Mouse (Mus musculus) hindbrain, embryonic 10.5 days (tissue): ENCODE measurements around the gene Abhd15. TPM values are rescaled to one million over a fixed set of nuclear protein-coding genes. Genes with fewer than 3 reads are reported as not detected.
A peak's percentile ranks its signal among the peaks of the same experiment; 100 is the strongest.

Experiments used
- DNase-seq: peaks from one replicate; pipeline ENCODE4 v3.0.0-alpha.2; 2017; ENCODE audit warnings: low spot score
- H3K27ac ChIP-seq: fragments of 300-500 bp; sonication (generic); 2 replicates; pipeline ENCODE4 v1.5.1; 2016; ENCODE audit warnings: mild to moderate bottlenecking, moderate library complexity
- H3K27me3 ChIP-seq: fragments of 300-500 bp; sonication (generic); 2 replicates; pipeline ENCODE4 v1.6.1; 2016; ENCODE audit warnings: mild to moderate bottlenecking; ENCODE audit not compliant: poor library complexity, insufficient read depth, severe bottlenecking
- H3K36me3 ChIP-seq: fragments of 300-500 bp; sonication (generic); 2 replicates; pipeline ENCODE4 v1.6.1; 2016; ENCODE audit warnings: mild to moderate bottlenecking, moderate library complexity
- H3K4me1 ChIP-seq: fragments of 300-500 bp; sonication (generic); replicated peaks from 2 replicates; pipeline ENCODE4 v1.6.1; 2016; ENCODE audit warnings: mild to moderate bottlenecking
- H3K4me3 ChIP-seq: fragments of 300-500 bp; sonication (generic); 2 replicates; pipeline ENCODE4 v1.5.1; 2016; ENCODE audit warnings: mild to moderate bottlenecking, moderate library complexity
- H3K9me3 ChIP-seq: fragments of 300-500 bp; sonication (generic); 2 replicates; pipeline ENCODE4 v1.6.1; 2016; ENCODE audit warnings: mild to moderate bottlenecking, moderate library complexity
- WGBS: fragments of 180-500 bp; shearing (Covaris S2); methylation state at CpG from one replicate; pipeline ENCODE4 v1.1.7; 2016; 5-methylcytosine and 5-hydroxymethylcytosine counted together
- polyA plus RNA-seq: library from polyadenylated mRNA; unstranded; fragments of >200 nt; fragmentation: Nextera tagmentation; extraction: Ambion mirVana; gene quantifications from 2 replicates; pipeline ENCODE4 v1.2.1, GENCODE M21; 2016

Abhd15 gene
- polyA plus RNA-seq, 1 experiment from 2014 or later, result 5.3 TPM

- H3K36me3 ChIP-seq, result no peaks in the 10 kb centered on the region
- DNase-seq, result no peak
- no peaks in the 10 kb centered on the region for H3K27me3 ChIP-seq
- peaks cover 79% of the 10 kb centered on the region for H3K4me1 ChIP-seq
- 70% methylated on average over 5 of the region's 5 CpGs for WGBS
- peak overlapping the region; percentile 62; the same call in 1 of the 2 replicates for H3K27ac ChIP-seq
- H3K4me3 ChIP-seq, result peak overlapping the region; percentile 20; the same call in 1 of the 2 replicates
- no peaks in the 10 kb centered on the region for H3K9me3 ChIP-seq
Measured at GRCm38 (mm10) chr11:77486798-77487197, 28.1 kb upstream of the Abhd15 start.

GRCm38 (mm10) chr11:77488771-77489581, 25.9 kb upstream of the Abhd15 start:
- peak overlapping the region; percentile 91 for H3K4me3 ChIP-seq
- DNase-seq, result peak; percentile 44
- WGBS, result 3% methylated on average over 55 of the region's 55 CpGs
- peaks cover 84% of the 10 kb centered on the region for H3K4me1 ChIP-seq
- H3K9me3 ChIP-seq, result no peaks in the 10 kb centered on the region
- no peaks in the 10 kb centered on the region for H3K27me3 ChIP-seq
- H3K27ac ChIP-seq, result peak overlapping the region; percentile 95
- no peaks in the 10 kb centered on the region for H3K36me3 ChIP-seq

GRCm38 (mm10) chr11:77489591-77490235, 25.2 kb upstream of the Abhd15 start, which contains the start of gene Ankrd13b:
Gene Ankrd13b (minus strand): TSS chr11:77489678.
- Histone ChIP-seq H3K9me3 (no peaks in the 10 kb centered on the region), H3K4me1 (peaks cover 91% of the 10 kb centered on the region), H3K27me3 (no peaks in the 10 kb centered on the region), H3K36me3 (no peaks in the 10 kb centered on the region), H3K27ac (peak within 1 kb of the TSS; percentile 97), H3K4me3 (peak within 1 kb of the TSS; percentile 91)
- DNase-seq, result peak; percentile 84
- 4% methylated on average over 86 of the region's 87 CpGs for WGBS

- Histone ChIP-seq H3K4me1 (peaks cover 93% of the 10 kb centered on the region), H3K36me3 (0 out of 2 replicates have a peak, but pooled peaks cover under 1% of the 10 kb centered on the region), H3K27me3 (no peaks in the 10 kb centered on the region), H3K27ac (peak overlapping the region; percentile 97; the same call in 1 of the 2 replicates), H3K9me3 (no peaks in the 10 kb centered on the region), H3K4me3 (peak overlapping the region; percentile 91)
- no peak for DNase-seq
- WGBS, result 65% methylated on average over 6 of the region's 6 CpGs
Measured at GRCm38 (mm10) chr11:77490451-77490850, 24.5 kb upstream of the Abhd15 start.

GRCm38 (mm10) chr11:77491123-77491501, 23.8 kb upstream of the Abhd15 start:
- peak; percentile 98 for DNase-seq
- Histone ChIP-seq H3K4me1 (peaks cover 93% of the 10 kb centered on the region), H3K36me3 (0 out of 2 replicates have a peak, but pooled peaks cover 3% of the 10 kb centered on the region), H3K9me3 (no peaks in the 10 kb centered on the region), H3K27ac (peak overlapping the region; percentile 97), H3K27me3 (no peaks in the 10 kb centered on the region), H3K4me3 (peak overlapping the region; percentile 96)
- under 1% methylated on average over 13 of the region's 13 CpGs for WGBS

- under 1% methylated on average over 23 of the region's 23 CpGs for WGBS
- peak; percentile 86 for DNase-seq
- no peaks in the 10 kb centered on the region for H3K9me3 ChIP-seq
Measured at GRCm38 (mm10) chr11:77491502-77492291, 23.2 kb upstream of the Abhd15 start.

GRCm38 (mm10) chr11:77492311-77492871, 22.5 kb upstream of the Abhd15 start:
- Histone ChIP-seq H3K27ac (peak overlapping the region; percentile 97), H3K4me3 (peak overlapping the region; percentile 96), H3K4me1 (peaks cover 91% of the 10 kb centered on the region), H3K27me3 (no peaks in the 10 kb centered on the region), H3K9me3 (no peaks in the 10 kb centered on the region), H3K36me3 (0 out of 2 replicates have a peak, but pooled peaks cover 3% of the 10 kb centered on the region)
- under 1% methylated on average over 18 of the region's 18 CpGs for WGBS
- DNase-seq, result peak; percentile 30

More at GRCm38 (mm10) chr11:77491502-77492291, 23.2 kb upstream of the Abhd15 start:
- peaks cover 91% of the 10 kb centered on the region for H3K4me1 ChIP-seq
- peak overlapping the region; percentile 97 for H3K27ac ChIP-seq
- H3K36me3 ChIP-seq, result 0 out of 2 replicates have a peak, but pooled peaks cover 3% of the 10 kb centered on the region
- no peaks in the 10 kb centered on the region for H3K27me3 ChIP-seq
- H3K4me3 ChIP-seq, result peak overlapping the region; percentile 96

- peak; percentile 90 for DNase-seq
- H3K27ac ChIP-seq, result peak overlapping the region; percentile 97
- H3K9me3 ChIP-seq, result no peaks in the 10 kb centered on the region
- peaks cover 91% of the 10 kb centered on the region for H3K4me1 ChIP-seq
- no peaks in the 10 kb centered on the region for H3K27me3 ChIP-seq
- WGBS, result under 1% methylated on average over 32 of the region's 32 CpGs
- 0 out of 2 replicates have a peak, but pooled peaks cover 3% of the 10 kb centered on the region for H3K36me3 ChIP-seq
- H3K4me3 ChIP-seq, result peak overlapping the region; percentile 96
Measured at GRCm38 (mm10) chr11:77492911-77493332, 22.0 kb upstream of the Abhd15 start.

- Histone ChIP-seq H3K27ac (peak within 1 kb of the TSS; percentile 97), H3K9me3 (no peaks in the 10 kb centered on the region), H3K27me3 (no peaks in the 10 kb centered on the region), H3K36me3 (peaks cover 6% of the 10 kb centered on the region), H3K4me3 (peak within 1 kb of the TSS; percentile 96), H3K4me1 (peaks cover 91% of the 10 kb centered on the region)
- 2% methylated on average over 65 of the region's 74 CpGs for WGBS
- peak; percentile 56 for DNase-seq
Measured at GRCm38 (mm10) chr11:77493512-77494343, 21.2 kb upstream of the Abhd15 start, which contains the start of gene Git1. Gene Git1 (plus strand): TSS chr11:77493562.

- peaks cover 12% of the 10 kb centered on the region for H3K36me3 ChIP-seq
- no peaks in the 10 kb centered on the region for H3K9me3 ChIP-seq
- H3K27me3 ChIP-seq, result no peaks in the 10 kb centered on the region
- WGBS, result 37% methylated on average over 4 of the region's 4 CpGs
- peak overlapping the region; percentile 96 for H3K4me3 ChIP-seq
- peak overlapping the region; percentile 97 for H3K27ac ChIP-seq
- H3K4me1 ChIP-seq, result peaks cover 91% of the 10 kb centered on the region
- DNase-seq, result no peak
Measured at GRCm38 (mm10) chr11:77494344-77494676, 20.6 kb upstream of the Abhd15 start.

- H3K36me3 ChIP-seq, result peaks cover 17% of the 10 kb centered on the region
- H3K9me3 ChIP-seq, result no peaks in the 10 kb centered on the region
- 76% methylated on average over 6 of the region's 6 CpGs for WGBS
- H3K4me3 ChIP-seq, result peak overlapping the region; percentile 96
- H3K27ac ChIP-seq, result peak overlapping the region; percentile 97
- no peaks in the 10 kb centered on the region for H3K27me3 ChIP-seq
- H3K4me1 ChIP-seq, result peaks cover 95% of the 10 kb centered on the region
- DNase-seq, result no peak
Measured at GRCm38 (mm10) chr11:77494782-77495181, 20.1 kb upstream of the Abhd15 start.
